Mouse (Mus musculus): Measurements from ENCODE around the gene Otulin. TPM values are rescaled to one million over a fixed set of nuclear protein-coding genes. Genes with fewer than 3 reads are reported as not detected.
A peak's percentile ranks its signal among the peaks of the same experiment; 100 is the strongest.

Otulin gene
- polyA plus RNA-seq, 1 experiment, result 100 TPM

DNA sequence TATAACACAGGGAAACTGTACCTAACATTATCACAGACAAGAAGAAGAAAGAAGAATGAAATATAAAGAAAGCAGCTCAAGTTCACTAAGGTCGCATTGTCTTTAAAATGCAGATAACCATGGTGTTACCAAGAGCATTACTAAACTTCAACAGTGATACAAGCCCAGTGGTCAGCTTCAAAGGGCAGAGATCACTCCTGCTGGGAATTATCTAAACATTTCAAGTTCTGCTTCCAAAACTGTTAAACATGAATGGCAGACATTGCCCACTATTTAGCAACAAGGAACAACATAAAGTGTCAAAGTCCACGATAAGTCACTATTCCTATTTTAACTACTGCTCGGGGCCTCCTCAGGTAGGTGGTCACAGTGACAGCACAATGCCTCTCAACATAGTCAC, 25.9 kb downstream of the Otulin start:
- TF ChIP-seq CTCF (IDR thresholded peaks at IDR 0.05; ENCODE audit: low read depth, low read length) (no peak), POLR2A (IDR thresholded peaks at IDR 0.05; ENCODE audit: borderline replicate concordance, low read depth, low read length) (no peak)
- Histone ChIP-seq H3K4me1 (ENCODE audit: control insufficient read depth, insufficient read depth, low read length) (peaks cover 20% of the 10 kb centered on the region), H3K27ac (ENCODE audit: insufficient read depth, low read depth, low read length) (no peak overlapping the region), H3K4me3 (ENCODE audit: insufficient read depth, low read length) (no peak overlapping the region)

DNA sequence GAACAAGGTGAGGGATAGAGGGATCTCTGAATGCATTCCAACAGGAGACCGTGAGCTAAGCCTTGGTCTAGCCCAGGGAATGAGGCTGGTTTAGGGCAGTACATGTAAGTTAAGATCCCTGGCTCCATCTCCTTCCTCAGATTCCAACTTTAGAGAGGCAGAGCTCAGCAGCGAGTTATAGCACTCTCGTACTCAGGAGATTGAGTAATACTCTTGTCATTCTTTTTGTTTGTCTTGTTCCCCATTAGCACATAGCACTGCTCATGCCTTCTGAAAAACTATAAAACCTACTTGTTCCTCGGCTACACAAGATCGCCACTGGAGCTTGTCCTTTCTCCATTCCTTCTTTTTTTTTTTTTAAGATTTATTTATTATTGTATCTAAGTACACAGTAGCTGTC, 30.0 kb downstream of the Otulin start:
- H3K4me3 ChIP-seq (ENCODE audit: insufficient read depth, low read length), result no peak overlapping the region
- TF ChIP-seq POLR2A (IDR thresholded peaks at IDR 0.05; ENCODE audit: borderline replicate concordance, low read depth, low read length) (no peak), CTCF (IDR thresholded peaks at IDR 0.05; ENCODE audit: low read depth, low read length) (no peak)
- peaks cover 55% of the 10 kb centered on the region for H3K4me1 ChIP-seq (ENCODE audit: control insufficient read depth, insufficient read depth, low read length)
- peak overlapping the region; percentile 70 for H3K27ac ChIP-seq (ENCODE audit: insufficient read depth, low read depth, low read length)

DNA sequence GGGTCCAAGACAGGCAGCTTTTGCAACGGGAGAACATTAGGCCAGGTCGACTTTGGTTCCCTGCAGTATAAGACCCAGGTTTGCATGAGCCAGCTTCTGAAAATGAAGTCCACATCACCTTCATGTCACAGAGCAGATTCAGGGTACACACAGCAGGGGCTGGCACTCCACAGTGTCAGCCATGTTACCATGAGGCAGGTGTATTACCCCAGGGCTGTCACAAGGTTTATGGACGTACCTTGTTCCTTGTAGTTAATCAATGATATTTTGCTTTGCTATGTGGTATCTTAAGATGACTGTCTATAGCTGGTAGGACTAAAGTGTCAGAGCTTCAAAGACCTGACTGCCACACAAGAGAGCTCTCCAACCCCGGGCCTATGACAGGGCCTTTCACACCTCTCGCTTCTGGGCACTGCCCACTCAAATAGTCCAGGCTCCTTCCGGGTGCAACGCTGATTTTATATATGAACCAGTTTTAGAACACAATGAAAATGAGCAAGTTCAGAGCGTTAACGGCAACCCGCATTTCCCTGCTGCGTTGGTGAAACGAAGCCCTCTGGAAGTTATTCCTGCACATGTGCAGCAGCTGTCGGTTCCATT, 31.6 kb downstream of the Otulin start:
- Histone ChIP-seq H3K27ac (ENCODE audit: insufficient read depth, low read depth, low read length) (peak overlapping the region; percentile 97), H3K4me1 (ENCODE audit: control insufficient read depth, insufficient read depth, low read length) (peaks cover 62% of the 10 kb centered on the region), H3K4me3 (ENCODE audit: insufficient read depth, low read length) (no peak overlapping the region)
- TF ChIP-seq POLR2A (IDR thresholded peaks at IDR 0.05; ENCODE audit: borderline replicate concordance, low read depth, low read length) (no peak), CTCF (IDR thresholded peaks at IDR 0.05; ENCODE audit: low read depth, low read length) (no peak)

DNA sequence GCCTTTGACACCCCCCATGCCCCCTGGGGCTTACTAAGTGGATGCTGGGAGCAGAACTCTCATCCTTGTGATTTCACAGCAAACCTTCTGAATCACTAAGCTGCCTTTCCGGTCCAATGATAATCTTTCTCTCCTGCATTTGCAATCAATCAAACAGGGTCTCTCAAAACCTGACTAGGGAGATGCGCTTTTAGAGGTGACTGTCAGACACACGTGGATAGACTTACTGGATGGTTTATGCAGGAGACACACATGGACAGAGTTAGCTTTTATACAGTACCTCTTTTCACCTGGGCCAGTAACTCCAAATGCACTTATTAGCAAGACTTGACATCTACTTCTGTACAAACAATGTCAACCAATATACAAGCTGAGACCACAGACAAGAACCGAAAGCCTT, 33.0 kb downstream of the Otulin start:
- peaks cover 61% of the 10 kb centered on the region for H3K4me1 ChIP-seq (ENCODE audit: control insufficient read depth, insufficient read depth, low read length)
- peak overlapping the region; percentile 97 for H3K27ac ChIP-seq (ENCODE audit: insufficient read depth, low read depth, low read length)
- no peak for TF ChIP-seq POLR2A (IDR thresholded peaks at IDR 0.05; ENCODE audit: borderline replicate concordance, low read depth, low read length)
- TF ChIP-seq CTCF (IDR thresholded peaks at IDR 0.05; ENCODE audit: low read depth, low read length), result no peak
- no peak overlapping the region for H3K4me3 ChIP-seq (ENCODE audit: insufficient read depth, low read length)

DNA sequence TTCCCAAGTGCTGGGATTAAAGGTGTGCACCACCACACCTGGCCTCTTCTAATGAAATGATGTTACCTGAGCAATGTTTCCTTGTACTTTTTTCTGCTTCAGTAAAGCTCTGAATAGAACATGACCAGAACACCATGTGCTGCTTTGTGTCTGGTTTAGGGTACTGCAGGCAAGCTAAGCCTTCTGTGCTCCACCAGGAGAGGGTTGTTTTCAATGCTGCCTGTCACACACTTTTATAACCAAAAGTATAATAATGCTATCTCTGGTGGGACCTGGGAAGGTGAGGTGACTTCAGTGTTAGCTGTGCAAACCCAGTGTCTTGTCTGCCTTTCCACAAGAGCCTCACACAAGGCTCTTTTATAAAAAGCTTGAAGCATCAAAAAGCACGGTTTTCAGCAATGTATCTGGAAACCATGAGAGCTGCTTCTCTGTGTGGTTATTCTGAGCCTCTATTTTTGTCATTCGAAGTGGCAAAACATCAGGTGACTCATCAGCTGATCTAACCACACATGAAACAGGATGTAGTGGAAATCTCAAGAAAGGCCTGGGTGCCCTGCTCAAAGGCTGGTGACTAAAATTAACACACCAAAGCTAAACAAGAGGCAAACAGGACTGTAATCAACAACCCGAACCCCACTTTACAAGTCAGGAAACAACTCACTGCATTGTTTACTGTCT, 33.9 kb downstream of the Otulin start:
- Histone ChIP-seq H3K27ac (ENCODE audit: insufficient read depth, low read depth, low read length) (peak overlapping the region; percentile 97), H3K4me1 (ENCODE audit: control insufficient read depth, insufficient read depth, low read length) (peaks cover 62% of the 10 kb centered on the region), H3K4me3 (ENCODE audit: insufficient read depth, low read length) (peak overlapping the region; percentile 3; the same call in 1 of the 2 replicates)
- TF ChIP-seq POLR2A (IDR thresholded peaks at IDR 0.05; ENCODE audit: borderline replicate concordance, low read depth, low read length) (no peak), CTCF (IDR thresholded peaks at IDR 0.05; ENCODE audit: low read depth, low read length) (no peak)

DNA sequence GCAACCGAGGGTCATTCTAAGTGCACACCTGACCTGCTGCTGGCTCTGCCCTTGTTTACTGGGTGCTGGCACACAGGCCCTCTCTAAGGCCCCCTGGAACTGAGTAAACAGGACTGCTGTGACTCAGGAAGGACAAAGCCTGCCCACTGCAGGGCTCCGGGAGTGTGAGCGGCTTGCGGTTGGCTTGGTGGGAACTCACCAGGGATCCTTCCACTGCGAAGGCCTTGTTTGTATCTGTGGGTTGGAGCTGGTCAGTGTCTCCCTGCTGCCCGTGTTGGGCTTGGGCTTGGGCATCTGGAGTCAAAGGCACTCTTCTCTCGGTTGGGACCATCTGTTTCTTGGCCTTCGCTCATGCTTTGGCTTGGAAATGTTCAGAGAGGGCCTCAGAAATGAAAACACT, 34.9 kb downstream of the Otulin start:
- TF ChIP-seq CTCF (IDR thresholded peaks at IDR 0.05; ENCODE audit: low read depth, low read length) (no peak), POLR2A (IDR thresholded peaks at IDR 0.05; ENCODE audit: borderline replicate concordance, low read depth, low read length) (no peak)
- peak overlapping the region; percentile 97 for H3K27ac ChIP-seq (ENCODE audit: insufficient read depth, low read depth, low read length)

DNA sequence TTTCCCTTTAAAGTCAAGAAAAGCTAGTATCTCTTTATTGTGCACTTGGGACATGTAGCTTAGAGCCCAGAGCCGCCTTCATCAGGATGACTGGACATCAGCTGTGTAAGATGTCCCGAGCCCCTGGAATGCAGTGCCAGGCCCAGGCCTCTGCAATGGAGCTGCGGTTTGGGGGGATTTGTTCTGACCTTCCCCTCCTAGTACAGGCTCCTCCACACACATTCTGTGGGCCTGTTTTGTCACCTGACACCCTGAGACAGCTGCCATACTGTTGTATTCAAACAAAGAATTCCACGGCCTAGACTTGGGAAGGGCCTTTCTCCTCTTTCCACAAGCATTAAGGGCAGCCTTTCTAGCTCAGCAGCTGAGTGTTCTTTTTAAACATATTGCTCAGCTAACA, 35.5 kb downstream of the Otulin start:
- H3K4me1 ChIP-seq (ENCODE audit: control insufficient read depth, insufficient read depth, low read length), result peaks cover 56% of the 10 kb centered on the region
- no peak overlapping the region for H3K4me3 ChIP-seq (ENCODE audit: insufficient read depth, low read length)
- H3K27ac ChIP-seq (ENCODE audit: insufficient read depth, low read depth, low read length), result peak overlapping the region; percentile 97
- TF ChIP-seq CTCF (IDR thresholded peaks at IDR 0.05; ENCODE audit: low read depth, low read length) (no peak), POLR2A (IDR thresholded peaks at IDR 0.05; ENCODE audit: borderline replicate concordance, low read depth, low read length) (no peak)

More for the DNA sequence above, 34.9 kb downstream of the Otulin start:
- peaks cover 56% of the 10 kb centered on the region for H3K4me1 ChIP-seq (ENCODE audit: control insufficient read depth, insufficient read depth, low read length)
- no peak overlapping the region for H3K4me3 ChIP-seq (ENCODE audit: insufficient read depth, low read length)

DNA sequence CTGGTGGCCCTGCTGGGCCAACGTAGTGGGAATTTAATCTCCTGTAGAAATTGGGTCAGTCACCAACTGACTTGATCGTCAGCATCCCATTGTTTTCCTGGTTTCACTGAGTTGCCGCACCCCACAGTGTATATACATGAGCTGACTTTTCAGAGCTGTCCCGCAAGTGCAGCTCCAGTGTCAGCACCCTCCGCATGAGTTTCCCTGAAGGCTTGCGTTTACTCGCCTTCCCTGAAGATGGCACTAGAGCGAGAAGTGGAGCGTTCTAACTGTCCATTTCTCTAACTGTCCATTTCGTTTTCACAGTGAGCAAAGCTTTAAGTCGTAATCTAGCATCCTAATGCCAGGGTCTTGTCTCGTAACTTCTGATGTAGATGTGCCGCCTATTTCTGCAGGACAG, 36.8 kb downstream of the Otulin start:
- no peak overlapping the region for H3K4me3 ChIP-seq (ENCODE audit: insufficient read depth, low read length)
- no peak overlapping the region for H3K27ac ChIP-seq (ENCODE audit: insufficient read depth, low read depth, low read length)
- TF ChIP-seq POLR2A (IDR thresholded peaks at IDR 0.05; ENCODE audit: borderline replicate concordance, low read depth, low read length) (no peak), CTCF (IDR thresholded peaks at IDR 0.05; ENCODE audit: low read depth, low read length) (no peak)
- H3K4me1 ChIP-seq (ENCODE audit: control insufficient read depth, insufficient read depth, low read length), result peaks cover 53% of the 10 kb centered on the region

DNA sequence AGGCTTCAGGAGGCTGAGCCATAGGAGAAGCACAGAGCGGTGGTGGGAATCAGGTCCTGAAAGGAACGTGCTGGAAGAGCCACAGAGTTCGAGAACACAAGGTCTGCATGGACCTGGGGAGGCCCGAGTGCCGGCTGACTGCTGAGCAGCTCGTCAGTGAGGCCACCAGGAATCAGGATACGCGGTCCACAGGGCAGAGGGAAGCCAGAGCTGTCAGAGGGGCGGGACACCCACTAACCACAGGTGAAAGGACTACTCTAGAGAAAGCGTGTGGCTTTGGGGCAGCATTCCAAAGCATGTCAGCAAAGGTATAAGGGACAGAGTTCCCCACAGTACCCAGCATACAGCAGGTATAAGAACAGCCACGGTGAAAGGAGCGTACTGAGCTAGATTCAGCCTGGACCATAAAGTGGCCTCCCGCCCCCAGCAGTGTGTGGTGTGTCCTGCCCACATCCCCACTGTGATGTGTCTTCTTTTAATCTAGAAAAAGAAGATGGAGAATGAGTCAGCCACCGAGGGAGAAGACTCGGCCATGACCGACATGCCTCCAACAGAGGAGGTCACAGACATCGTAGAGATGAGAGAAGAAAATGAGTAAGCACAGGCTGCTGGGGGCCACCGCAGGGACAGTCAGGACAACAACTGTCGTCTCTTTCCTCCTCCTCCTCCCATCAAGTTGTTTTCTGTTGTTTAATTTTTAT, 37.7 kb downstream of the Otulin start:
- TF ChIP-seq CTCF (IDR thresholded peaks at IDR 0.05; ENCODE audit: low read depth, low read length), result no peak
- TF ChIP-seq POLR2A (IDR thresholded peaks at IDR 0.05; ENCODE audit: borderline replicate concordance, low read depth, low read length), result no peak
- H3K4me1 ChIP-seq (ENCODE audit: control insufficient read depth, insufficient read depth, low read length), result peaks cover 45% of the 10 kb centered on the region
- 0 out of 2 replicates have a peak overlapping the region, but pooled peaks have one; percentile 0 for H3K27ac ChIP-seq (ENCODE audit: insufficient read depth, low read depth, low read length)
- no peak overlapping the region for H3K4me3 ChIP-seq (ENCODE audit: insufficient read depth, low read length)

DNA sequence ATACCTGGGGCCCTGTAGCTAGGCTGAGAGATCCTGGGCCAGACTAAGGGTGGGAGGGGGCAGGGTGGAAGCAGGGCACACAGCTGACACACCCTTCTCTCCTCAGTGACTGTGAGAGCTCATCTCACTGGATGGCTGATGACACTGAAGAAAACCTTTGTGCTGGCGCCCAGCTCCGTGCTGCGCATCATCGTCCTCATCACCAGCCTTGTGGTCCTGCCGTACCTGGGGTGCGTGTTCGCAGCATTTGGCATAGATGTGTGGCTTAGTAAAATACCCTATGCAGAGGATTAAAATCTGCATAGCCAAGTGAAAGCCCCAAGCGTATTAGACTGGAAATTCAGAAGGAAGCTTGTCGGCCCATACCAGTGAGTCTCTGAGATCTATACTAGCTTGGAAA, 39.7 kb downstream of the Otulin start:
- TF ChIP-seq CTCF (IDR thresholded peaks at IDR 0.05; ENCODE audit: low read depth, low read length) (no peak), POLR2A (IDR thresholded peaks at IDR 0.05; ENCODE audit: borderline replicate concordance, low read depth, low read length) (no peak)
- peaks cover 29% of the 10 kb centered on the region for H3K4me1 ChIP-seq (ENCODE audit: control insufficient read depth, insufficient read depth, low read length)
- H3K27ac ChIP-seq (ENCODE audit: insufficient read depth, low read depth, low read length), result no peak overlapping the region
- H3K4me3 ChIP-seq (ENCODE audit: insufficient read depth, low read length), result no peak overlapping the region
